Mouse (Mus musculus): ENCODE measurements around the gene Pramel1. TPM values are rescaled to one million over a fixed set of nuclear protein-coding genes. Genes with fewer than 3 reads are reported as not detected.
"Not testable (repeated sequence)": the region's sequence is repeated elsewhere in the genome, so short reads cannot be mapped to it uniquely, and the experiment has no call there.

Pramel1 gene
- not detected in 2 replicates for polyA plus RNA-seq (2015; fragmentation: Nextera tagmentation; extraction: Ambion mirVana)

- no peak for ATAC-seq (ENCODE audit: insufficient read depth, low FRiP score, low read depth)
- Histone ChIP-seq H3K27ac (no peak within 1 kb of the TSS), H3K9me3 (no peaks in the 10 kb centered on the region), H3K36me3 (no peaks in the 10 kb centered on the region), H3K4me1 (no peaks in the 10 kb centered on the region), H3K4me2 (no peak within 1 kb of the TSS), H3K27me3 (replicated peaks) (no peaks in the 10 kb centered on the region), H3K9ac (no peak within 1 kb of the TSS), H3K4me3 (replicated peaks) (no peak within 1 kb of the TSS)
- 77% methylated on average over 26 of the region's 26 CpGs for WGBS
Measured at GRCm38 (mm10) chr4:143394181-143394580, at the start of gene Pramel1. Gene Pramel1, plus strand, starts transcription at chr4:143394428.

- H3K36me3 ChIP-seq; H3K27ac ChIP-seq; H3K4me2 ChIP-seq; H3K4me3 ChIP-seq (replicated peaks); H3K9me3 ChIP-seq; H3K9ac ChIP-seq; ATAC-seq (ENCODE audit: insufficient read depth, low FRiP score, low read depth): not testable (repeated sequence)
- 81% methylated on average over 5 of the region's 5 CpGs for WGBS
- Histone ChIP-seq H3K27me3 (replicated peaks) (peaks cover 26% of the 10 kb centered on the region), H3K4me1 (peaks cover 15% of the 10 kb centered on the region)
Measured at GRCm38 (mm10) chr4:143345491-143345890, 48.7 kb upstream of the Pramel1 start.

GRCm38 (mm10) chr4:143348678-143349077 is 45.5 kb upstream of the Pramel1 start:
- Histone ChIP-seq H3K27me3 (replicated peaks) (peaks cover 44% of the 10 kb centered on the region), H3K4me2 (no peak overlapping the region), H3K9ac (no peak overlapping the region), H3K27ac (no peak overlapping the region), H3K36me3 (no peaks in the 10 kb centered on the region), H3K4me3 (replicated peaks) (no peak overlapping the region), H3K9me3 (no peaks in the 10 kb centered on the region), H3K4me1 (peaks cover 17% of the 10 kb centered on the region)
- ATAC-seq (ENCODE audit: insufficient read depth, low FRiP score, low read depth): no peak
- WGBS: 30% methylated on average over 5 of the region's 5 CpGs

GRCm38 (mm10) chr4:143349484-143349906 is 44.7 kb upstream of the Pramel1 start, which contains the start of gene Lrrc38:
Gene Lrrc38, plus strand, starts transcription at chr4:143349757.
- Histone ChIP-seq H3K9ac (no peak within 1 kb of the TSS), H3K4me2 (peak within 1 kb of the TSS; percentile 91), H3K4me1 (peaks cover 17% of the 10 kb centered on the region), H3K4me3 (replicated peaks) (peak within 1 kb of the TSS; percentile 44), H3K27ac (no peak within 1 kb of the TSS), H3K9me3 (no peaks in the 10 kb centered on the region), H3K36me3 (no peaks in the 10 kb centered on the region), H3K27me3 (replicated peaks) (peaks cover 44% of the 10 kb centered on the region)
- ATAC-seq (ENCODE audit: insufficient read depth, low FRiP score, low read depth): no peak
- WGBS: under 1% methylated on average over 19 of the region's 19 CpGs

- no peak overlapping the region for H3K27ac ChIP-seq
- peak overlapping the region; percentile 44 for H3K4me3 ChIP-seq (replicated peaks)
- H3K36me3 ChIP-seq: no peaks in the 10 kb centered on the region
- peak overlapping the region; percentile 91 for H3K4me2 ChIP-seq
- H3K9ac ChIP-seq: no peak overlapping the region
- H3K4me1 ChIP-seq: peaks cover 17% of the 10 kb centered on the region
- ATAC-seq (ENCODE audit: insufficient read depth, low FRiP score, low read depth): no peak
- H3K27me3 ChIP-seq (replicated peaks): peaks cover 44% of the 10 kb centered on the region
- no peaks in the 10 kb centered on the region for H3K9me3 ChIP-seq
- 4% methylated on average over 72 of the region's 72 CpGs for WGBS
Measured at GRCm38 (mm10) chr4:143350047-143351015, 43.9 kb upstream of the Pramel1 start.

- ATAC-seq (ENCODE audit: insufficient read depth, low FRiP score, low read depth): no peak
- Histone ChIP-seq H3K27me3 (replicated peaks) (peaks cover 44% of the 10 kb centered on the region), H3K36me3 (no peaks in the 10 kb centered on the region), H3K4me3 (replicated peaks) (no peak overlapping the region), H3K9ac (no peak overlapping the region), H3K27ac (no peak overlapping the region), H3K4me1 (peaks cover 17% of the 10 kb centered on the region), H3K9me3 (no peaks in the 10 kb centered on the region), H3K4me2 (no peak overlapping the region)
- 68% methylated on average over 4 of the region's 4 CpGs for WGBS
Measured at GRCm38 (mm10) chr4:143352301-143352700, 41.9 kb upstream of the Pramel1 start.

- no peak for ATAC-seq (ENCODE audit: insufficient read depth, low FRiP score, low read depth)
- Histone ChIP-seq H3K27ac (no peak overlapping the region), H3K4me2 (no peak overlapping the region), H3K9ac (no peak overlapping the region), H3K9me3 (no peaks in the 10 kb centered on the region), H3K27me3 (replicated peaks) (no peaks in the 10 kb centered on the region), H3K4me3 (replicated peaks) (no peak overlapping the region), H3K4me1 (no peaks in the 10 kb centered on the region), H3K36me3 (no peaks in the 10 kb centered on the region)
- 60% methylated on average over 10 of the region's 10 CpGs for WGBS
Measured at GRCm38 (mm10) chr4:143361520-143361919, 32.7 kb upstream of the Pramel1 start.

GRCm38 (mm10) chr4:143366415-143367041 is 27.7 kb upstream of the Pramel1 start:
- no peak overlapping the region for H3K27ac ChIP-seq
- WGBS: 52% methylated on average over 15 of the region's 15 CpGs
- H3K4me1 ChIP-seq: no peaks in the 10 kb centered on the region
- no peaks in the 10 kb centered on the region for H3K27me3 ChIP-seq (replicated peaks)
- H3K9me3 ChIP-seq: no peaks in the 10 kb centered on the region
- no peak overlapping the region for H3K9ac ChIP-seq
- H3K4me2 ChIP-seq: no peak overlapping the region
- H3K4me3 ChIP-seq (replicated peaks): no peak overlapping the region
- ATAC-seq (ENCODE audit: insufficient read depth, low FRiP score, low read depth): no peak
- H3K36me3 ChIP-seq: no peaks in the 10 kb centered on the region

GRCm38 (mm10) chr4:143379480-143379879 is 14.7 kb upstream of the Pramel1 start:
- ATAC-seq (ENCODE audit: insufficient read depth, low FRiP score, low read depth): no peak
- 43% methylated on average over 7 of the region's 7 CpGs for WGBS
- H3K4me3 ChIP-seq (replicated peaks): no peak overlapping the region
- no peaks in the 10 kb centered on the region for H3K9me3 ChIP-seq
- H3K9ac ChIP-seq: no peak overlapping the region
- H3K36me3 ChIP-seq: no peaks in the 10 kb centered on the region
- no peak overlapping the region for H3K4me2 ChIP-seq
- H3K27me3 ChIP-seq (replicated peaks): no peaks in the 10 kb centered on the region
- no peak overlapping the region for H3K27ac ChIP-seq
- no peaks in the 10 kb centered on the region for H3K4me1 ChIP-seq

GRCm38 (mm10) chr4:143379931-143380715 is 14.1 kb upstream of the Pramel1 start:
- 0 out of 2 replicates have a peak, but pooled peaks have one; percentile 39 for ATAC-seq (ENCODE audit: insufficient read depth, low FRiP score, low read depth)
- no peaks in the 10 kb centered on the region for H3K9me3 ChIP-seq
- WGBS: 30% methylated on average over 15 of the region's 15 CpGs

GRCm38 (mm10) chr4:143380716-143381004 is 13.6 kb upstream of the Pramel1 start:
- under 1% methylated on average over 5 of the region's 5 CpGs for WGBS
- Histone ChIP-seq H3K4me3 (replicated peaks) (no peak overlapping the region), H3K27me3 (replicated peaks) (no peaks in the 10 kb centered on the region), H3K4me1 (no peaks in the 10 kb centered on the region), H3K9me3 (no peaks in the 10 kb centered on the region), H3K27ac (no peak overlapping the region), H3K36me3 (no peaks in the 10 kb centered on the region), H3K4me2 (no peak overlapping the region), H3K9ac (no peak overlapping the region)
- no peak for ATAC-seq (ENCODE audit: insufficient read depth, low FRiP score, low read depth)

More at GRCm38 (mm10) chr4:143379931-143380715, 14.1 kb upstream of the Pramel1 start:
- Histone ChIP-seq H3K4me3 (replicated peaks) (no peak overlapping the region), H3K27me3 (replicated peaks) (no peaks in the 10 kb centered on the region), H3K4me2 (no peak overlapping the region), H3K27ac (no peak overlapping the region), H3K4me1 (no peaks in the 10 kb centered on the region), H3K36me3 (no peaks in the 10 kb centered on the region), H3K9ac (no peak overlapping the region)
